Mouse (Mus musculus): ENCODE measurements around the gene Map3k7.

DNA sequence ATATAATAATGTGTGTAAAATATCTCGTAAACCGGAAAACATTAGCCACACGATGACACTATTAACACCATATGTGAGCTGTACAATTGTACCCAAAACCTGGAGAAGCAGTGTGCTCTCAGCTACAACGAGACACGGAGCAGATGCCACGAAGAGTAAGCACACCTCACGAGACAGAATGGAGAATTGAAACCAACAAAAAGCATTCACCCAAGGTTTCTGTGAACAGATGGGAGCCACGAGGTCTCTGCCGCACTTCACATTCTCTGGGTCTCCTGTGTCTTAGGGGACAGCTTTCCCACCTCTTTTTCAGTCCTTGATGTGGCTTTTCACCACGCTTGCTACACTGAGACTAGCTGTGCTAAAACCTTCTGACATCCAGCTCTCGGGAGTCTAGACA, 48.8 kb upstream of the Map3k7 start:
- TF ChIP-seq CTCF (IDR thresholded peaks at IDR 0.05; ENCODE audit: low read depth, low read length) = no peak
- no peak for TF ChIP-seq POLR2A (IDR thresholded peaks at IDR 0.05; ENCODE audit: extremely low read depth, insufficient read depth, low read length)
